In the genomic region with DNA sequence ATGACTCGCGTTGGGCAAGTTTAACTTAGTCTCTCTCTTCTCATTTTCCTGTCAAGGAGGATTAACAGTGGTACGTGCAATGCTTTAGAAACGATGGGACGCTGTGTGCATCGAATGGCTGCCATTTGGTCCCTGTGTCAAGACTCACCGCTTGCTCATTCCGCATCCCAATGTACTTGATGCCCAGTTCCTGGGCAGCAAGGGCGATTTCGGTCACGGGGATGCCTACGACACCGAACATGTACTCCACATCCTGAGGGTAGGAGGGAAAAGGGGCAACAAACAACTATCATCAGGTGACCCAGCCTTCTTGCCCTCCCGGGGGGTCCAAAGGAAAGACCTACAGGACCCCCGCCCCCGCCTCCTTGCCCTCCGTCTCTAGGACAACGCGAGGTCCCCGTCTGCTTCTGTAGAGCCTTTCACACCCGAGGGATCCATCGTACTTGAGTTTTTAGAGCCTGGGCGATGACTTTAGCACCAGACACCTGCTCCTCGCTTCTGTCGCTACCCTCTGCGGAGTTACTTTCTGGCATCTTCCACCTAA, we compare ENCODE assay signal across 8 mouse cellular contexts. TPM values are rescaled to one million over a fixed set of nuclear protein-coding genes. Genes with fewer than 3 reads are reported as not detected.
DNase-seq lines count a peak whose midpoint lies in the region; ATAC-seq and TF ChIP-seq lines count a peak whose summit lies in the region.

Gene Gm49387, minus strand, starts transcription at position 533 of the 544 bp plus-strand sequence.

- no peak for TF ChIP-seq EP300 in ES-Bruce4 (IDR thresholded peaks at IDR 0.05; ENCODE audit: insufficient read depth, low read depth, low read length)

- no peaks in the 10 kb centered on the region for H3K36me3 ChIP-seq in heart, embryonic 10.5 days
- H3K36me3 ChIP-seq in ES-Bruce4 (ENCODE audit: control insufficient read depth, insufficient read depth, low read length, poor library complexity, severe bottlenecking), result no peaks in the 10 kb centered on the region
- H3K36me3 ChIP-seq in forebrain, embryonic 11.5 days (ENCODE audit: control insufficient read depth, insufficient read depth, low read length), result no peaks in the 10 kb centered on the region
- peaks cover 12% of the 10 kb centered on the region for H3K36me3 ChIP-seq in liver, adult 2 months (ENCODE audit: control insufficient read depth, insufficient read depth, low read length)
- no peaks in the 10 kb centered on the region for H3K36me3 ChIP-seq in stomach, embryonic 15.5 days

- peak within 1 kb of the TSS; percentile 91 for H3K4me2 ChIP-seq in forebrain, embryonic 11.5 days (ENCODE audit: low read depth, low read length, severe bottlenecking)
- H3K4me2 ChIP-seq in stomach, embryonic 15.5 days, result peak within 1 kb of the TSS; percentile 87

- ATAC-seq in forebrain, embryonic 11.5 days (replicated peaks; ENCODE audit: low FRiP score), result peak; percentile 34
- ATAC-seq in stomach, embryonic 15.5 days (ENCODE audit: insufficient read depth, low FRiP score, low read depth), result peak; percentile 5; the same call in 1 of the 2 replicates

- no peaks in the 10 kb centered on the region for H3K27me3 ChIP-seq in heart, embryonic 10.5 days (ENCODE audit: insufficient read depth, poor library complexity, severe bottlenecking)
- H3K27me3 ChIP-seq in ES-Bruce4 (ENCODE audit: control insufficient read depth, insufficient read depth, low read length, poor library complexity, severe bottlenecking), result no peaks in the 10 kb centered on the region
- no peaks in the 10 kb centered on the region for H3K27me3 ChIP-seq in forebrain, embryonic 11.5 days (ENCODE audit: control insufficient read depth, insufficient read depth, low read length)
- H3K27me3 ChIP-seq in liver, adult 2 months (ENCODE audit: control insufficient read depth, insufficient read depth, low read length), result no peaks in the 10 kb centered on the region
- H3K27me3 ChIP-seq in stomach, embryonic 15.5 days (replicated peaks), result no peaks in the 10 kb centered on the region

- H3K9ac ChIP-seq in ES-Bruce4 (ENCODE audit: low read depth, poor library complexity, severe bottlenecking), result peak within 1 kb of the TSS; percentile 5
- H3K9ac ChIP-seq in forebrain, embryonic 11.5 days (ENCODE audit: low read length), result peak within 1 kb of the TSS; percentile 62
- H3K9ac ChIP-seq in liver, adult 2 months (ENCODE audit: low read depth, low read length), result peak within 1 kb of the TSS; percentile 89
- peak within 1 kb of the TSS; percentile 43; the same call in 1 of the 2 replicates for H3K9ac ChIP-seq in stomach, embryonic 15.5 days

- H3K79me2 ChIP-seq in liver, adult 2 months (ENCODE audit: control insufficient read depth, insufficient read depth, low read length), result peaks cover 6% of the 10 kb centered on the region; the same call in 1 of the 2 replicates

- TF ChIP-seq POLR2A in ES-Bruce4 (IDR thresholded peaks at IDR 0.05; ENCODE audit: insufficient read depth, low read length), result no peak
- no peak for TF ChIP-seq POLR2A in liver, adult 2 months (IDR thresholded peaks at IDR 0.05; ENCODE audit: extremely low read depth, insufficient read depth, low read length)

- peaks cover 18% of the 10 kb centered on the region for H3K4me1 ChIP-seq in heart, embryonic 10.5 days
- H3K4me1 ChIP-seq in ES-Bruce4 (ENCODE audit: control insufficient read depth, insufficient read depth, low read length), result no peaks in the 10 kb centered on the region
- peaks cover 5% of the 10 kb centered on the region; the same call in 1 of the 2 replicates for H3K4me1 ChIP-seq in forebrain, embryonic 11.5 days (replicated peaks; ENCODE audit: control insufficient read depth, insufficient read depth, low read length)
- peaks cover 27% of the 10 kb centered on the region for H3K4me1 ChIP-seq in liver, adult 2 months (ENCODE audit: control insufficient read depth, insufficient read depth, low read length)
- 0 out of 2 replicates have a peak, but pooled peaks cover 4% of the 10 kb centered on the region for H3K4me1 ChIP-seq in stomach, embryonic 15.5 days

- peak within 1 kb of the TSS; percentile 94 for H3K27ac ChIP-seq in heart, embryonic 10.5 days
- peak within 1 kb of the TSS; percentile 59; the same call in 1 of the 2 replicates for H3K27ac ChIP-seq in ES-Bruce4 (ENCODE audit: insufficient read depth, low read length)
- H3K27ac ChIP-seq in forebrain, embryonic 11.5 days (ENCODE audit: low read depth, low read length), result peak within 1 kb of the TSS; percentile 51; the same call in 1 of the 2 replicates
- H3K27ac ChIP-seq in liver, adult 2 months (replicated peaks; ENCODE audit: insufficient read depth, low read depth, low read length), result peak within 1 kb of the TSS; percentile 92
- peak within 1 kb of the TSS; percentile 92 for H3K27ac ChIP-seq in stomach, embryonic 15.5 days

- peak within 1 kb of the TSS; percentile 73 for H3K4me3 ChIP-seq in heart, embryonic 10.5 days
- H3K4me3 ChIP-seq in ES-Bruce4 (ENCODE audit: low read depth, low read length), result peak within 1 kb of the TSS; percentile 84
- H3K4me3 ChIP-seq in forebrain, embryonic 11.5 days (ENCODE audit: low read depth, low read length), result peak within 1 kb of the TSS; percentile 67
- H3K4me3 ChIP-seq in liver, adult 2 months (ENCODE audit: insufficient read depth, low read depth, low read length), result peak within 1 kb of the TSS; percentile 85
- H3K4me3 ChIP-seq in stomach, embryonic 15.5 days (replicated peaks), result peak within 1 kb of the TSS; percentile 67

- WGBS in heart, embryonic 10.5 days, result 6% methylated on average over 26 of the region's 26 CpGs
- 4% methylated on average over 26 of the region's 26 CpGs for WGBS in forebrain, embryonic 11.5 days
- WGBS in liver, adult 2 months, result under 1% methylated on average over 26 of the region's 26 CpGs
- WGBS in stomach, embryonic 15.5 days, result 3% methylated on average over 25 of the region's 26 CpGs

- TF ChIP-seq CTCF in ES-Bruce4 (IDR thresholded peaks at IDR 0.05; ENCODE audit: low read depth, low read length), result no peak
- no peak for TF ChIP-seq CTCF in liver, adult 2 months (IDR thresholded peaks at IDR 0.05; ENCODE audit: low read depth, low read length)

- no peaks in the 10 kb centered on the region for H3K9me3 ChIP-seq in heart, embryonic 10.5 days
- H3K9me3 ChIP-seq in ES-Bruce4 (replicated peaks; ENCODE audit: control insufficient read depth, insufficient read depth, low read length, poor library complexity, severe bottlenecking), result no peaks in the 10 kb centered on the region
- no peaks in the 10 kb centered on the region for H3K9me3 ChIP-seq in forebrain, embryonic 11.5 days (ENCODE audit: control insufficient read depth, low read length)
- no peaks in the 10 kb centered on the region for H3K9me3 ChIP-seq in stomach, embryonic 15.5 days

- DNase-seq in heart, embryonic 10.5 days (ENCODE audit: low spot score), result no peak
- no peak for DNase-seq in heart, adult 18-20 months
- no peak for DNase-seq in forebrain, embryonic 11.5 days (ENCODE audit: low spot score)
- no peak for DNase-seq in liver, adult 2 months (ENCODE audit: extremely low read depth, low read depth, low spot score)
- DNase-seq in gastrocnemius, adult 18-20 months (ENCODE audit: low spot score), result no peak
- DNase-seq in layer of hippocampus, postnatal 14 days (ENCODE audit: low spot score in 2 of 2), result no peak

RNA-seq across cellular contexts. Expression of gene Gm49387, which starts in this region (rescaled TPM):
- polyA plus RNA-seq in heart, embryonic 10.5 days (2016; fragmentation: Nextera tagmentation; extraction: Ambion mirVana), result 0.74 and 2.4 TPM in 2 replicates
- total RNA-seq in heart, adult 18-20 months (2021), result 1 to 10 TPM in 1 of 2 experiments, not detected in 1; 2.1 TPM
- polyA plus RNA-seq in ES-Bruce4 (2011; ENCODE audit: insufficient read depth, insufficient read length, low read depth, missing spikeins), result not detected in 2 replicates
- not detected in 2 replicates for polyA plus RNA-seq in forebrain, embryonic 11.5 days (2014; fragmentation: Nextera tagmentation; extraction: Ambion mirVana)
- 0.81 TPM in 1 of 2 replicates, not detected in the other for total RNA-seq in liver, adult 2 months (2014; rRNA removed)
- 2.6 and 10.0 TPM in 2 replicates for polyA plus RNA-seq in liver, adult 2 months (2012; rRNA removed)
- polyA plus RNA-seq in stomach, embryonic 15.5 days (2015; fragmentation: Nextera tagmentation; extraction: Ambion mirVana), result not detected in 2 replicates
- not detected for total RNA-seq in gastrocnemius, adult 18-20 months (2021)
- not detected for total RNA-seq in layer of hippocampus, postnatal 14 days (2021)

Comparison
In these comparisons a context has a peak if more than half of its experiments do, and no peak if none do; other contexts are left out.
1. Peak in ATAC-seq, H3K4me3 ChIP-seq, H3K27ac ChIP-seq, H3K9ac ChIP-seq and H3K4me2 ChIP-seq in forebrain, embryonic 11.5 days; RNA of the gene not detected or under 1 TPM.
2. Peak in ATAC-seq, H3K4me3 ChIP-seq, H3K27ac ChIP-seq, H3K9ac ChIP-seq and H3K4me2 ChIP-seq in stomach, embryonic 15.5 days; RNA of the gene not detected or under 1 TPM.
3. H3K9ac ChIP-seq: peak in every context shown above with its lines; median percentile 89 in liver, adult 2 months; 62 in forebrain, embryonic 11.5 days; 43 in stomach, embryonic 15.5 days; 5 in ES-Bruce4.